Mouse (Mus musculus) small intestine, adult 2 months (tissue): Measurements from ENCODE around the gene Ing1.

Experiments used
- CTCF ChIP-seq: fragments of 200-500 bp; IDR thresholded peaks from 2 replicates; pipeline ENCODE4 v1.5.1; 2012; ENCODE audit warnings: low read depth, mild to moderate bottlenecking, control low read depth, inconsistent platforms, low read length, moderate library complexity, mixed read lengths; ENCODE audit not compliant: insufficient replicate concordance, insufficient read length; ENCODE audit errors: extremely low read depth
- POLR2A ChIP-seq: fragments of 200-500 bp; IDR thresholded peaks from 2 replicates; pipeline ENCODE4 v1.6.1; 2012; ENCODE audit warnings: low read depth, mild to moderate bottlenecking, control low read depth, inconsistent platforms, low read length, moderate library complexity

GRCm38 (mm10) chr8:11559511-11559910, 4.1 kb downstream of the Ing1 start:
- TF ChIP-seq POLR2A: no peak
- no peak for TF ChIP-seq CTCF
